Mouse (Mus musculus): Measurements from ENCODE around the gene Slc5a9.
"Not testable (repeated sequence)": the region's sequence is repeated elsewhere in the genome, so short reads cannot be mapped to it uniquely, and the experiment has no call there.

Gene Slc5a9

DNA sequence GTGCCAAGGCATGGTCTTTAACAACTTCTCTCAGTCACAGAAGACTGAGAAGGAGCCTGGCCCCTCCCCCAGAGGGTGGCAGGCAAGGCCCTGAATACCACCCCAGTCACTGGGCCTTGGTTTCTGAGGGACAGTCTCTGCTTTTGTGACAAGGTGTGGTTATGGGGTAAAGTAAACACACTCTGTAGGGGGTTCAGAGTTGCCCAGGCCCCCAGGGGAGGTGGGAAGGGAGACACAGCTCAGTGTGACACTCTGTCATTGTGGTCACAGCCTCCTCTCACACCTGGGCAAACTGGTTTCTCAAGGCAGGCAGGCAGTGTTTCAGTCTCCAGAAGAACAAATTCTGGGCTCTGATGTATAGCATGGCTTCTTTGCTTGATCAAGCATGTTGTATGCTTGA, at the start of gene Slc5a9:
TSS of gene Slc5a9 (minus strand) at position 144 of the 400 bp plus-strand sequence.
- DNase-seq (ENCODE audit: low spot score in 2 of 2), result no peak

DNA sequence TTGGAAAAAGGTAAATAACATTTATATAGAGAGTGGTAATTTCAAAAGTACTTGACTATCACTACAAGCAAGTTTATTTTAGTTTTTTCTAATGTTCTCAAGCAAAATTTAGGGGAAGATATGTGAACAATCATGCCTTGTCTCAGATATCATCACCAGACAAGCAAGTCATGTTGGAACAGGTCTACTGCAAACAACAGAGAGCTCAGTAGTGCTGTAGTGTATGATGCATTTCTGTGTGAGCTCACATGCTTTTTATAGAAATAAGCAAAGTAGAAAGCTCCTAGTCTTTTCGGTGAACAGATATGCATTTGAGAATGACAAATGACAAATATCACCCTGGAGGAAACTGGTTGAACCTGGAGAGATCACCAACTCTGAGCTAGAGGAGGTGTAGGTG, 16.4 kb upstream of the Slc5a9 start, which contains the start of gene Skint8:
TSS of gene Skint8 (plus strand) at position 301 of the 400 bp plus-strand sequence.
- DNase-seq (ENCODE audit: low spot score in 2 of 2), result no peak

DNA sequence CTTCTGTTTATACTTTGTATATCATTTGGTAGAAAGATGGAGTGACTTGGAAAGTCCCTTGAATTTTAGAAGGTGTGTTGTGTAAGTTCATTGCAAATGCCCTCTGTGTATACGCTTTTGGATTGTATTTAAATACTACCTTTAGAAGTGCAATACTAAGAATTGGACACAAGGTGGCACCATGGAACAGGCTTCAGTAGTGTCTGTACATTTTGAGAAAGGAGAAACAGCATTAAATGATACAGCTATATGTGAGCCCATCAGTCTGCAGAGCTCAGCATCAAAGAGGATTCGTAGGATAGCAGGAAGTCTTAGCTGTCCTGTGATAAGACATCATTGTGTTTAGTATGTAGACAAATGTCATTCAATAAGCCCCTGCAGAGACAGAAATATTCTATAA, 5.2 kb upstream of the Slc5a9 start:
- DNase-seq (ENCODE audit: low spot score in 2 of 2), result no peak

DNA sequence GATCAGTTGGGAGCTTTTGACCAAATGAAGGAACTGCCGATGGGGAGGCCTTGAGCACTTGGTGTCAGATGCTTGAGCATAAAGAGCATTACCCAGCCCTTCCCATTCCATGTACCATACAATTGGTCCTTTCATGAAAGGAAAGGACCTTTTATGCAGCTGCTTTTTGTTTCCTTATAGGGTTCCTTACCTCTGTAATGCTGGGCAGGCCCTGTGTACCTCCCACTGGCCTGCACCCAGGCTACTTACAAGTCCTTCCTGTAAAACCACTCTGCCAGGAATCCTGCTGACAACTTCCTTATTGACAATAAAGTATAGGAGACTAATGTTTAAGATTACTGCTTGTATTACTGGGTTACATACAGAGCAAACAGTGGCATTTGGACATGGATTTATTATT, 1.2 kb downstream of the Slc5a9 start:
- DNase-seq (ENCODE audit: low spot score in 2 of 2), result no peak

DNA sequence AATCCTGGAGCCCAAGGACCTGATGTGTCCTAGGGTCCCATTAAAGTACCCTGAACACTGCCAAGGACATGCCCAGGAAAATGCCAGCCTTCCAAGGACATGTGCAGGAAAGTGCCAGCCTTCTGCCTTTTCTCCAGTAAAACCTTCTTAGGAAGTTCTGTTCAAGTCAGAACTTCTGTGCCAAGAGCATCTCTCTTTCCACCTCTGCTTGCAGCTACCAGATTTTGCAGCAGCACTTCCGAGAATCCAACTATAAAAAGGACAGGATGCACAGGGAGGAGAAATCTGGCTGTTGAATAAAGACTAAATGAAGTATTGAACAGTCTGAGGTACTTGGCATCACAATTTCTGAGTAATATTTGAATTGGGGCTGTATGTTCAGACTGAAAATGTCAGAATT, 2.2 kb downstream of the Slc5a9 start:
- not testable (repeated sequence) for DNase-seq (ENCODE audit: low spot score in 2 of 2)

DNA sequence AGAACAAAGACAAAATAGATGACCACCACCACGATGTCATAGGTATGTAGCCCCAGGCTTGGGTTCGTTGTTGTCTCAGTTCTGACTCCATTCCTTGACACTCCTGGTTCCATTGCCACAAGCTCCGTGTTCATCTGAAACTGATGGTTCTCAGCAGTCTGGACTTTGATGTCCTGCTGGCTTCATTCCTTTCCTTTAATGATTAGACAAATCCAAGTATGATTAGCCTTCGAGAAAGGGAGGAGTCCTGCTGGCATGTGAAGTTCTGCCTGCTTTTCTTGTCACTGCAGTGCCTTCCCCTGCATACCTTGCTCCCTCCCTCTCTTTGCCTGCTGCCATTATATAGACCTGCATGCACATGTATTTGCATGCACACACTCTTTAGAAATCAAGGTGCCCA, 4.2 kb downstream of the Slc5a9 start:
- no peak for DNase-seq (ENCODE audit: low spot score in 2 of 2)

DNA sequence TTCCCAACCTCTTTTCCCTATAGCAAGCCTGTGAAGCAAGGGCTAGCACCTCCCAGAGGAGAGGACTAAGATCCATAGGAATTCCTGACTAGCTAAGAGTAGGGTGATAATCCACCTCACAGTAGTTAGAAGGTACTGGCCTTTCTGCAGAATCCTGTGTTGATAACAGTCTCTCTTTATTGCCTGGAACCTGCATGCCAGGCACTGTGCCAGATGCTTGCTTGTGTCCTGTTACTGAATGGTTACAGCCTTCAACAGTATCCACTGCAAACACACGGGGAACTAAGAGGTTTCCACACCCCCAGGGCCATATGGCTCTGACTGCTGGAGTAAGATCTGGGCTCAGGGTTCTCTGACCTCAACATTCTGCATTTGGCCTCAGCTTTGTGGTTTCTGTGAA, 5.0 kb downstream of the Slc5a9 start:
- DNase-seq (ENCODE audit: low spot score in 2 of 2), result no peak

DNA sequence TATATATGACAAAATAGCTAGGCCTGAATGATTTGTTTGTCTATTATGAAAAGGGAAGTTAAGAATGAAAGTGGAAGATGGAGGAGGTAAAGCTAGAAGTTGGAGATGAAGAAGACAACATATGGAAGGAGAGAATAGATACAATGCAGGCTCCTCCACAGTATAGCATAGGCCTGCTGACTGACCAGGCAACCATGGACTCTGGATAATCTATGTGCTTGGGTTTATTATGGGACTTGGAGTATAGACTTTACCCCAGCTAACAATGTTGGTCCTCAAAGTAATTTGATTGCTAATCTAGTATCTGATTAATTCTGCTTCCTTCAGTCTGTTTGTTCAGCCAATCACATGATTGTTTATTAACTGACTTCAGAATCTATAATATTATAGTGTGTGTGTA, 10.6 kb downstream of the Slc5a9 start:
- no peak for DNase-seq (ENCODE audit: low spot score in 2 of 2)

DNA sequence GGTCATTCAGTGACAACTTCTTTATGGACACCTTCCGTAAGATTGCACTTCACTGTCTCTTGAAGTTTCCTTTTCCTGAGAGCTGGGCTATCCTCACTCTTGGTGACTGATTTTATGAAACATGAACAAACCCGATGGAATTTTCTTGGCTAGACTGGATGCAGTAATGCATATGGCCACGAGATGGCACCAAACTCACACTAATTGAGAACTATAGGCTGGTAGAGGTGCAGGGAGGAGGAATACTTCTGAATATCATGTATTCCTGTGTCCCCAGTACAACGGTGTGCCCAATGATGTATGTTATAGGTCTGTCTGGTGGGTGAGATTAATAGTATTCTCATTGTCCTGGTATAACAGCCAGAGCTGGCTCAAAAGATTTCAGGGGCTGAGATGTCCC, 16.1 kb downstream of the Slc5a9 start:
- peak; percentile 82 to 87 for DNase-seq (ENCODE audit: low spot score in 2 of 2)

DNA sequence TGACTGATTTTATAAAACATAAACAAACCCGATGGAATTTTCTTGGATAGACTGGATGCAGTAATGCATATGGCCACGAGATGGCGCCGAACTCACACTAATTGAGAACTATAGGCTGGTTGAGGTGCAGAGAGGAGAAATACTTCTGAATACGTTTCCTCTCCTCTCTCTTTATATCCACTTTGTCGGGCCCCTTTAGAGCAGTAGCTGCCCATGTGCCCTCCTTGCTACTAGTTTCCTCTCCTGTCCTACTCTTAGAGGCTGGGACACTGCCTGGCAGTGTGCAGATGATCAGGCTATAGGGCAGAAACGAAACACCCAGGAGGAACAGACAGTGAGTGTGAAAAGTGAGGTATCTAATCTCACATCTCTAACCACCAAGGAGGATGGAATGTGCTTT, 16.7 kb downstream of the Slc5a9 start:
- DNase-seq (ENCODE audit: low spot score in 2 of 2), result peak; percentile 60 to 82

DNA sequence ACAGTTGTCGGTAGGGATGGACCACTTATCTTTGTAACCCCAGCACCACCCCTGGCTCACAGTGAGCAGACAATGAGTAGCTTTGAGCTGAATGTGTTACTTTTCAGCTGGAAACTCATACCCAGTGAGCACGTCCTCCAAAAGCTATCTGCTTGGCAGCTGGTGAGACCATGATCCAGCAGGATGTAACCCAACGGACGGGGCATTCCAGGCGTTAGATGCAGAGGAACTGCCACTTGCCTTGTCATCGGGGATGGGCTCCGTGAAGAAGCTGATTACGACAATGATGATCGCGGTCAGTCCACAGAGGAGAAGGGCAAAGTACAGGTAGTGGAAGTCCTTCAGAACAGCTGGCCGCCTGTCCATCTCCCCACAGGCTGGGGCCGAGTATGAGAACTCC, 19.2 kb downstream of the Slc5a9 start:
- no peak for DNase-seq (ENCODE audit: low spot score in 2 of 2)

DNA sequence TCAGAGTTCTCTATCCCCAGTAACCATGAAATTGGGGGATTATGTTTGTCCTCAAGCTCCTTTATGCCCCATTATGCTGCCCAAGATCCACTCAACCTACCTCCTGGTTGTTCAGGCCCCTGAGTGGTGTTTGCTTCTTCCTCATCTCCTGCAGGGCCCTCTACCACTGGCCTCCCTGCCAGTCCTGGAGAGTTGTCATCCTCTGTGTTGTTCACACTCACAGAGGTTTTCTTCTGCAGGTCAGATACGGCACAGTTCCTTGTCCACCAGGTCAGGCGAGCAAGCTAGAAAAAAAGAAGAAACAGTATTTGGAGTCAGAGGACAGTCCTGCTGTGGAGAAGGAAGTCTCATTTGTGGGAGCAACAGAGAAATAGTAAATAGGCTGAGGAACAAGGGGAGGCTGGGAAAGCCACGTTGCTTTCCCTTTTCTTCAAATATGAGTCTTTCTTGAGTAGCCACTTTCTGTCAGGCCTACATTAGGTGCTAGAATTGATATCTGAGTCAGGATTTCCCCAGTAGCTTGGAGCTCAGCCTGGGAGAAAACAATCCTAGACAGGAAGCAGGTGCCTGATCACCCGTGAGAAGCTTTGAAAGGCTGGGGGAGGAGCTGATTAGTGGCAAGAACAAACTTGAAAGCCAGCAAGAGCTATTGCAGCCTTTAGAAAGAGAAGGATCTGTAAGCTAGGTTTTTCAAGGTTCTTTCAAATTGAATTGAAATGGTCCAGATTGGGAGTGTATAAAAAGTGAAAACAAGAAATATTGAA, 22.4 kb downstream of the Slc5a9 start:
- no peak for DNase-seq (ENCODE audit: low spot score in 2 of 2)

DNA sequence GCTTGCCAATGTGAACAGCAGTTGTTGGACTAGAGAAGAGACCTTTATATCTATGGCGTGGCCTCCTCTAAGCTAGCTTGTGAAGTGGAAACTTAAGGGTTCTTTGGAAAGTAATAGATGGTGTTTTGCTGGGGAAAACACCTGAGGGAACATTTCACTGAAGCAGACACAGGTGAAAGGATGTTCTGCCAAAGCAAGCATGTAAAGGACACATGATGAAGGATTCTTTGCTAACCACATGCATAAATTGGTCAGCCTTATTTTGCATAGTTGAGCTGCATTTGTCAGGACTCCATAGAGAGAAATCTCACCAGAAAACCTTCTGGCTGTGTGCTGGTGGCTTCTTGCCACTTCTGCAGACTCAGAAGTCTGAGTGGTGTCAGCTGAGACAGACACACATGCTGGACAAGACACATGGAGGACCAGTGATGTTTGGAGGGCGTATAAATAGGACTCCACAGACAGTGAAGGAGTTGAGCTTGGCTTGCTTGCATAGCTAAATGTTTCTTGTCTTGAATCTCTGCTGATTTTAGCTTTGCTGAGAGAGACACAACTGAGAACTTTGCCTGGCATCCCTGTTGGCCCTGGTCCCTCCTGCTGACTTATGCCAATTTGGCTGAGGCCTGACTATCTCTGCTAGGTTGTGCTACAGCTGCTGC, 34.8 kb downstream of the Slc5a9 start:
- peak; percentile 34 to 51 for DNase-seq (ENCODE audit: low spot score in 2 of 2)

DNA sequence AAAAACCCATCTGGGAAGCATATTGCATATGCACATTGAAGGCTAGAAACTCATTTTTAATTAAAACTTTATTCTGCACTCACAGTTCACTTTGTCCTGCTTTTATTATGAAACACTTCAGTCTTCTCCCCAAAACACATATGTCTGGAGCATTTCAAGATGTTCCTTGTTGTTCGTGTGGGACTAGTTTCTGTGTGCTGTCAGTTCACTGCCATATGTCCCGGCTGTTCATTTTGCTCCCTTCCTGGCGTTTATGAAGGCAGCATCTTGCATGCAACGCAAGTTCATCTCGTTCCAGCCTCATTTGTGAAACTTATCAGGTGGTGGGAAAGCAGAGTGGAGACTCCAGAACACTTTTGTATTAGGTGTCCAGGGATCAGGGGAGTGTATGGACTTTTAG, 36.0 kb downstream of the Slc5a9 start:
- peak; percentile 46 to 73 for DNase-seq (ENCODE audit: low spot score in 2 of 2)

DNA sequence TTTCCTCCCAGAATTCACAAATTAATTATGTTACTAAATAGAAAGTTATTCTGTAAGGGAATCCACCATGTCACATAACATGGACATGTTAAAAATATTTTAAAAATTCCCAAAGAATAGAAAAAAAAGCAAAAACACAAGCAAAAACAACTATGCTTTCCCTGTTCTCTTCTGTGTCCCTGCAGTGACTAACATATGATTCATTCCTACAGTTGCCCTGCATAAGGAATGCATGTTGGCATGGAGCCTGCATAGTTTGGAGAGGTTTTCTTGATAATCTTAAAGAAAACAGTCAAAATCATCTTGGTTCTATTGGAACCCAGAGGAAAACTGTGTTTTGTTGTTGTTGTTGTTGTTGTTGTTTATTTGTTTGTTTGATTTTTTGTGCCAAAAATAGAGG, 50.1 kb downstream of the Slc5a9 start:
- DNase-seq (ENCODE audit: low spot score in 2 of 2), result no peak

DNA sequence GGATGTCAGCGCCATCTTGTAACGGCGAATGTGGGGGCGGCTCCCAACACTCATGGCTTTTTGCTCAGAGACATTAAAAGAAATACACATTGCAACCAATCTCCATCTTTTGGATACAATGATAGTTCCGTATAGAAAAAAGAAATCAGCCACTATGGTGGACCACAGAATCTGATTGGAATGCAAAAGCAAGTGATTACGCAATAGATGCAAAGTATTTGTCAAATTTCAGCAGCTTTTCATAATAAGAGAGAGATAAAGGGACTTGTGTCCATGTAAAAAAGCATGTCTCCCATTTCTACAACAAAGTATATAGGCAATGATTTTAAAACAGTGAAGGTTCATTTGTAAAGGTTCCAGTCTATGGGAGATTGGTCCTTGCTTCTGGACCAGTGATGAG, 63.8 kb downstream of the Slc5a9 start:
- no peak for DNase-seq (ENCODE audit: low spot score in 2 of 2)
